Mouse (Mus musculus) yolk sac, embryonic 10.5 days (tissue): ENCODE results near the gene Trp53bp1.

Experiments
- DNase-seq: peaks from one replicate; pipeline ENCODE4 v3.0.0-alpha.2; 2017; ENCODE audit warnings: low spot score

Gene Trp53bp1

DNA sequence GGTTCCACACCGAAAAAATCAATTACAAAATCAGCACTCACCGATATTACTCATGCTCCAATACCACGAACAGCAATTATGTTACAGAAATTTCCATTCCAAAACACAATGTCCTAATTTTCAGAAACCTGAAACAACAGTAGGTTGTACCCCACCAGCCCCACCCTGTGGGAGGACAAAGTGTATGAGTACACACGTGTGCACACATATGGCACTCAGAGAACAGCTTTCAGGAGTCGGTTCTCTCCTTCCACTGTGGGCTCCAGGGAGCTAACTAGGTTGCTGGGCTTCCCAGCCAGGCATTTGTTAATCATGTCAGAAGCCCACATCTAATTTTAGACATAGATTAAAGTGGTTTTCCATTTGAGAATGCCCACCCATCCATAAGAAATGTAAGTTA, 27.1 kb downstream of the Trp53bp1 start:
- DNase-seq: no peak

DNA sequence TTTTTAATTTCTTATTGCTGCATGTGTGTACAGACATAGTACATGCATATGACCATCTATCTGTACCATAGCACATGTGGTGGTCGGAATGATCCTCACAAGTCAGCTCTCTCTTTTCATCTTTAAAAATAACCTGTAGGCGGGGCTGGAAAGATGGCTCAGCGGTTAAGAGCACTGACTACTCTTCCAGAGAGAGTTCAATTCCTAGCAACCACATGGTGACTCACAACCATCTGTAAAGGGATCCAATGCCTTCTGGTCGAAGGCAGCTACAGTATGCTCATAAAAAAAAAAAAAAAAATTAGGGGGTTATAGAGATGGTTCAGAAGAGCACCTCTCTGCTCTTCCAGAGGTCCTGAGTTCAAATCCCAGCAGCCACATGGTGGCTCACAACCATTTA, 31.8 kb downstream of the Trp53bp1 start:
- no peak for DNase-seq

DNA sequence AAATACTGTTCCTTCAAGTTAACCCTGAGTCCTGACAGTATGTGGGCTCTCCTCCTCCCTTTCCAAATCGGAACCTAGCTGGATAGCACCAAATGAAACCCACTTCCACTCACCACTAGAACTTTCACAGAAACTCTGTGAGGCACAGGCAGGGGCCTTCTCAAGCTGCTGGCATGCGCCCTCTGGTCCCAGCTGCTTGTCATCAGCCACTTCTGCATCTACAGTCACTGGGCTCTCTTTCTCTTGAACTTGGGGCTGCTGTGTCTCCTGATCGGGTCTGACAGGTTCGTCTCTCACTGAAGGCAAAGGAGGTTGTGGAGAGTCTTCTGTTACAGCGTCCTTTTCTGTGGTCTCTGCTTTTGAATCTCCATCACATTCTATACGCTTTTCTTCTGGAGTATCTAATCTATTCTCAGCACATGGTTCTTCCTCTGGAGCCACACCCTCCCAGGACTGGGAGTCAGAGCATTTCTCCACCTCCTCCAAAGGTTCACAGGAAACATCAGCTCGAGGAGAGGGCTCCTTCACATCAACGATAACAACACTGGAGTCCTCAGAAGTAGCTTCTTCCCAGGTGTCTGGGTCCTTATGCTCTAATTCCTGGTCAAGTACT, 35.6 kb downstream of the Trp53bp1 start:
- DNase-seq: no peak

DNA sequence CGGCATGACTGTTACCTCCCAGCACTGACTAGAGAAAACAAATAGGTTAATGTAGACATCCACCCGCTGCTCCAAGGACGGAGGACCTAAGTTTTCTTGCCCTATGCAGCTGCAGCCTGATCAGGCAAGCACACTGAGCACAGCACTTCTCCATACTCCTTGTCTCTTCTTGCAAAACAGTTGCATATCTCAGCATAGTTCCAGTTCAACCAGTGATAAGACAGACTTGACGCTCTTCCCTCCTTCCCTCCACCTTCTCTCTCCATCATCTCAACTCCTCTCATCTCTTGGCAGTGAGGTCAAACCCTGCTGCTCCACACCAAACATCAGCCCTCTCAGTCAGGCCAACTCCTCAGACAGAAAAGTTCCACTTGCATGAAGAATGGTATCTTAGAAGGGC, 43.1 kb downstream of the Trp53bp1 start:
- no peak for DNase-seq

DNA sequence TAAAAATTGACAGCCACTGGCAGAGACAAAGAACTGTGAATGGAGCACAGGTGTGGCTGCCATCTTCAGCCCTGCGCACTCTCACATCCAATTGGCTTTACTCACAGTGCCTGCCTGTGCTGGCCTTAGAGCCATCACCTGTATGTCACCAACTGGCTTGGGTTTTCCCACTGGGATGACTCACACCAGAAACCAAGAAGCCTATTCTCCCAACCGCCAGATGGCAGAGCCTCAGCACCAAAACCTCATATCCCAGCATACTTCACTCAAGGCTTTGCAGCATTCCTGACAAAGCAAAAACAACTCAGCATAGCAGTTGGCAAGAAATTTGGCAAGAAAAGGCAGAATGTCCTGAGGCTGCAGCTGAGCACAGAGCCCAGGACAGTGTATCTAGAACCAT, 48.2 kb downstream of the Trp53bp1 start:
- DNase-seq: no peak

DNA sequence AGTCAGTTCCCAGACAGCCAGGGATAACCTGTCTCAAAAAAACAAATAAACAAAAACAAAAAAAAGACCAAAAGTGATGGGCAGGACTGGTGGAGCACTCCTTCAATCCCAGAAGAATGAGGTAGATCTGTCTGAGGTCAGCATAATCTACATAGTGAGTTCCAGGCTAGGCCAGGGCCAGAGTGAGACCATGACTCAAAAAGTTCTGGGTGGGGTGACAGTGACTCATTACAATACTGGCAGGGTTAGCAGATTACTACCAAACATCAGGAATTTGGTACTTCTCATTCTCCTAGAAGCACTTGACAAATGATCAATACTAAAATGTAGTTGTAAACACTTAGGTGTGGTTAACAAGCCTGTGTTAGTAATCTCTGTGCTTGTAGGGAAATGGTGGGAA, 51.2 kb downstream of the Trp53bp1 start:
- no peak for DNase-seq

GRCm38 (mm10) chr2:121219177-121219576, 52.0 kb downstream of the Trp53bp1 start:
- DNase-seq: no peak

- no peak for DNase-seq
Measured at GRCm38 (mm10) chr2:121214491-121214890, 56.7 kb downstream of the Trp53bp1 start.

DNA sequence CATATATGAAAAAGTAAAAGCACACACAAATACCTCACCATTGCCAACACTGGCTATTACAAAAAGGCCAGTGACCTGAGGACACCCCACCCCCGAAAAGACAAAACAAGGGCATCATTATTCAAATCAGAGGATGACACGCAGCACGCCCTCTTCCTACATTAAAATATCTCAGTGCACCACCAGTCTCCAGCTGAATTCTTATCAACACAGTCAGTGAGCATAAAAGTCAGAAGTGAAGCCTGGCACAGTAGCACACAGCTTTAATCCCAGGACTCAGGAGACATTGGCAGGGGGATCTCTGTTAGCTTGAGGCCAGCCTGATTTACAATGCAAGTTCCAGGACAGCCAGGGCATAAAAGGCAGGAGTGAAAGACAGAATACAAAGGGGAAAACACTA, 64.7 kb downstream of the Trp53bp1 start:
- no peak for DNase-seq

DNA sequence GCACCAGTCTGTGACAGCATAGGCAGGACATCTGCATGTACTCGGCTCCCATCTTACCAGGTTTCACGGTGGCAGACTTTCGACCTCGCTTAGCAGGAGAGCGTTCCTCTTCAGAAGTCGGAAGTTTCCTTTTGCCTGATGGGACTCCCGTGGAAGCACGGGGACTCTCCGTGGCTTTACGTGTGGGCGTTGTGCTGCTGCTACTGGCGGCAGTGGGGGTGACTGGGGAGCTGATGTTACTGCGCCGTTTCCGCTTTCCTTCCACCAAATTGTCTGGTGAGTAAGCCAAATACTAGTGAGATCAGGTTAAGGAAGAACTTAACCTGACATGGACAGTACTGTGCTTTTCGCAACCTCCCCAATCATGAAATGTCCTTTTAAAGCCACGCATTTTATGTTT, 66.9 kb downstream of the Trp53bp1 start:
- DNase-seq: no peak

GRCm38 (mm10) chr2:121195466-121195865, 75.7 kb downstream of the Trp53bp1 start:
- no peak for DNase-seq

- no peak for DNase-seq
Measured at GRCm38 (mm10) chr2:121188530-121188929, 82.7 kb downstream of the Trp53bp1 start.

DNA sequence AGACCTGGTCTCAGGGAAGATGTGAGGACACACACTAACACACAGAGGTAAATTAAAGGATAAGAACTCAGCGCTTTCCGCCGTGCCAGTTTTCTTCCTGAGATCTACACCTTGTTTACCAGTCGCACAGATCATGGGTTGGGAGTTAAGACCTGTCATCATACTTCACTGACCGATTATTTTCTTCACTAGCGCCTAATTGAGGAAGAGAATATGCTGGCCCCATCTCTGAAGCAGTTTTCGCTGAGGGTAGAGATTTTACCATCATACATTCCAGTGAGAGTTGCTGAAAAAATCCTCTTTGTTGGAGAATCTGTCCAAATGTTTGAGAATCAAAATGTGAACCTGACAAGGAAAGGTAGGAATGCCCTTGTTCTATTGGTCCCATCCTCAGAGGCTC, 87.1 kb downstream of the Trp53bp1 start:
- no peak for DNase-seq

DNA sequence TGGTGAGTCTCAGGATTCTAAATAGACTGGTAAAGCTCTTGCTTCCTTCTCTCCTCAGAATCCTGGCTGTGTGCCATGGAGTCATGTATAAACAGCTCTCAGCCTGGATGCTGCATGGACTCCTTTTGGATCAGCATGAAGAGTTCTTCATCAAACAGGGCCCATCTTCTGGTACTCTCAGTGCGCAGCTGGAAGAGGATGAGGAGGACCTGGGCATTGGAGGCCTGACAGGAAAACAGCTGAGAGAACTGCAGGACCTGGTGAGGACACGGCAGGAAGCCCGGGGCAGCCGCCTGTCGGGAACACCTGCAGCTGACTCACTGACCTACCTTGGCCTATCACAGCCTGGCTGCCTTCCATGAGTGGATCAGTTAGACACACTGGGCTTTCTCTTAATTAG, 87.8 kb downstream of the Trp53bp1 start:
- no peak for DNase-seq

GRCm38 (mm10) chr2:121178828-121179479, 92.3 kb downstream of the Trp53bp1 start:
- no peak for DNase-seq

DNA sequence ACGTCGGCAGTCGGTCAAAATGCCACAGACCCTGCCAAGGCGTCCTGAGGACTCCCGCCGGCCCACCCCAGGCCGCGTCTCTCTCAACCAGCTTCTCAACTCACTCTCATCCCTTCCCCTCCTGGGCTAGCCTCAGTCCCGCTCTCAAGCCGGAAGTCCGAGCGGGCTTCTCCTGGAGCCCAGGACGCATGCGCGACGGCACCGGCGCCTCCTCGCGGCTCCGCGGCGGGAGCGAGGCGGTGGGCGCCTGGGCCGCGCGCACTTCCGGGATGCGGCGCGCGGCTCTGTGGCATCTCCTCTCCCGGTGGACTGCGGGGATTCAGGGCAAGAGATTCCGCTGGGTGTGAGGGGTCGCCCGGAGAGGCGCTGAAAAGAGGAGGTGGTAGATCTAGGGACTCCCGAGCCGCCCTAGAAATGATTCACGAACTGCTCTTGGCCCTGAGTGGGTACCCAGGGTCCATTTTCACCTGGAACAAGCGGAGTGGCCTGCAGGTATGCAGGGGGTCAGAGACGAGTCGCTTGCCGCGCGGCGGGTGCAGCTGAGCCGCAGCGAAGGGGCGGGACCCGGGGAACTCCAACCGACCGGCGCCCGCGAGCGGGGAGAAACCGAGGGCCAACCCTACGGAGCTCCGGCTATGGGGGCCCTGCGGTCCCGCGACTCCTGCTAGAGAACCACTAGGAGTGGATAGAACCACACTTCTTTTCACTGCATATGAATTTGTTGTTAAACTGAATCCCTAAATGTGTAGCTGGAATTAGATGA, 100.0 kb downstream of the Trp53bp1 start, which contains the start of gene Zscan29:
Zscan29 (minus strand) TSS at position 146 of the 763 bp plus-strand sequence.
- DNase-seq: peak; percentile 89

DNA sequence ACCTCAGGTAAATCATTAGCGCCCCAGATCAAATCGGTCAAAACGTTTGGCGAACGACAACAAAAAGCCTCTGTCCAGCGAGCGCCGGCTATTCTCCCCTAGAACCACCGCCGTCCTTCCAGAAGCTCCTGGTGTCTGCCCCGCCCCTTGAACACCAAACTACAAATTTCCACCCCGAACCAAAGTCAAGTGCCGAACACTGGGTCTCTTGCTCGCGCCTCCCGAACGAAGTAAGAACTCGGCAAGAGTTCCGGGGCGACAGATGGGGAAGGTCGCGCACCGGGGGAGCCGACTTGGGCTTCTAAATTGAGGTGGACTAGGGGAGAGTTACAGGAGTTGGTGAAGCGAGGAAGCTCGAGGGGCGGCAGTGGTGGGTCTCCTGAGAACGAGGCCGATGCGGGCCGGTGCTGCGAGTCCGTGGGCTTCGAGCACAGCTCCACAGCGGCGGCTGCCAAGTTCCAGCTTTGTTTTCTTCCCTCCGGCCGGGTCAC, 100.7 kb downstream of the Trp53bp1 start, which contains the start of gene Tubgcp4:
Tubgcp4 (plus strand) TSS at position 174 of the 491 bp plus-strand sequence.
- peak; percentile 68 for DNase-seq

GRCm38 (mm10) chr2:121169902-121170301, 101.3 kb downstream of the Trp53bp1 start:
- peak; percentile 7 for DNase-seq

DNA sequence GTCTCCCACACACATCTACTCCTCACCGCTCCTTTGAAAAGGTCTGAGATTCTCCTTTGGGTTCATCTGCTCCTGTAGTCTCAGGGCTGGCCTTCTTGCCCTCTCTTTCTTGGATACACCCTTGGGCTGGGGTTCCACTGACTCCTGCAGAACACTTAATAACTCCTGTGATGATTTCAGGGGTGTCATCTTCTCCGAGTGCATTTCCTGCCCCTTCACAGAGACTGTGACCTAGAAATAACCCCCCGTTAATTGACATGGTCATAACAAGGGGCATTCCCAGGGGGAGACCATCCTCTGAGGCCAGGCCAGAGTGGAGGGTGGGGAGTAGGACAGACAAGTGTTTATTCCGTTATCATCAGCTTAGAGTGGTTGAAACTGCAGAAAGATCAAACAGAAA, 102.0 kb downstream of the Trp53bp1 start:
- no peak for DNase-seq

- no peak for DNase-seq
Measured at GRCm38 (mm10) chr2:121153100-121153499, 118.1 kb downstream of the Trp53bp1 start.

GRCm38 (mm10) chr2:121149679-121150078, 121.5 kb downstream of the Trp53bp1 start:
- DNase-seq: no peak
